Mouse (Mus musculus) lung, adult 2 months (tissue): Measurements from ENCODE around the gene Angpt4.

ENCODE experiments used
- CTCF ChIP-seq: fragments of 200-500 bp; IDR thresholded peaks from 2 replicates; pipeline ENCODE4 v1.5.1; 2011; ENCODE audit warnings: mild to moderate bottlenecking, low read length, control low read depth; ENCODE audit not compliant: insufficient read depth
- POLR2A ChIP-seq: fragments of 200-500 bp; IDR thresholded peaks from 2 replicates; pipeline ENCODE4 v1.6.1; 2011; ENCODE audit warnings: low read depth, mild to moderate bottlenecking, control low read depth, low read length, borderline replicate concordance; ENCODE audit errors: extremely low read depth

- TF ChIP-seq CTCF (no peak), POLR2A (no peak)
Measured at GRCm38 (mm10) chr2:151910919-151911500, at the start of gene Angpt4.
